Mouse (Mus musculus): ENCODE results near the gene Serpina16. TPM values are rescaled to one million over a fixed set of nuclear protein-coding genes. Genes with fewer than 3 reads are reported as not detected.

The Serpina16 gene
- polyA plus RNA-seq, 1 experiment from 2014 or later = not detected

GRCm38 (mm10) chr12:103655123-103656044, 20.6 kb downstream of the Serpina16 start:
- H3K27ac ChIP-seq (ENCODE audit: low read depth) = no peak overlapping the region

GRCm38 (mm10) chr12:103653836-103654235, 22.1 kb downstream of the Serpina16 start:
- 71% methylated on average over 2 of the region's 2 CpGs for WGBS (ENCODE audit: insufficient replicate concordance)
- Histone ChIP-seq H3K4me2 (ENCODE audit: low read depth, low read length) (no peak overlapping the region), H3K27me3 (ENCODE audit: insufficient read depth, low read length) (no peaks in the 10 kb centered on the region), H3K4me1 (ENCODE audit: insufficient read depth) (peaks cover 6% of the 10 kb centered on the region; the same call in 1 of the 2 replicates), H3K27ac (ENCODE audit: low read depth) (no peak overlapping the region), H3K9ac (replicated peaks) (no peak overlapping the region), H3K9me3 (ENCODE audit: low read length) (0 out of 2 replicates have a peak, but pooled peaks cover 4% of the 10 kb centered on the region), H3K36me3 (replicated peaks; ENCODE audit: insufficient read depth, low read length) (no peaks in the 10 kb centered on the region), H3K4me3 (ENCODE audit: low read depth, low read length) (no peak overlapping the region)
- no peak for ATAC-seq
- DNase-seq = no peak
- TF ChIP-seq CTCF (IDR thresholded peaks at IDR 0.05; ENCODE audit: low read depth) = no peak
- no peak for TF ChIP-seq EP300 (IDR thresholded peaks at IDR 0.05; ENCODE audit: low read depth)

More at GRCm38 (mm10) chr12:103655123-103656044, 20.6 kb downstream of the Serpina16 start:
- H3K9me3 ChIP-seq (ENCODE audit: low read length) = 0 out of 2 replicates have a peak, but pooled peaks cover 2% of the 10 kb centered on the region
- H3K4me2 ChIP-seq (ENCODE audit: low read depth, low read length) = no peak overlapping the region
- H3K4me1 ChIP-seq (ENCODE audit: insufficient read depth) = peaks cover 8% of the 10 kb centered on the region; the same call in 1 of the 2 replicates
- H3K4me3 ChIP-seq (ENCODE audit: low read depth, low read length) = no peak overlapping the region
- TF ChIP-seq EP300 (IDR thresholded peaks at IDR 0.05; ENCODE audit: low read depth) = no peak
- no peak for TF ChIP-seq CTCF (IDR thresholded peaks at IDR 0.05; ENCODE audit: low read depth)
- ATAC-seq (peak; percentile 69), DNase-seq (no peak)
- H3K36me3 ChIP-seq (replicated peaks; ENCODE audit: insufficient read depth, low read length) = no peaks in the 10 kb centered on the region
- WGBS (ENCODE audit: insufficient replicate concordance) = 61% methylated on average over 7 of the region's 7 CpGs
- no peaks in the 10 kb centered on the region for H3K27me3 ChIP-seq (ENCODE audit: insufficient read depth, low read length)
- H3K9ac ChIP-seq (replicated peaks) = no peak overlapping the region

- no peak overlapping the region for H3K9ac ChIP-seq (replicated peaks)
- no peak overlapping the region for H3K4me3 ChIP-seq (ENCODE audit: low read depth, low read length)
- no peak overlapping the region for H3K4me2 ChIP-seq (ENCODE audit: low read depth, low read length)
- WGBS (ENCODE audit: insufficient replicate concordance) = 42% methylated on average over 2 of the region's 2 CpGs
- H3K36me3 ChIP-seq (replicated peaks; ENCODE audit: insufficient read depth, low read length) = no peaks in the 10 kb centered on the region
- H3K4me1 ChIP-seq (ENCODE audit: insufficient read depth) = no peaks in the 10 kb centered on the region
- DNase-seq = no peak
- 0 out of 2 replicates have a peak, but pooled peaks cover 4% of the 10 kb centered on the region for H3K9me3 ChIP-seq (ENCODE audit: low read length)
- ATAC-seq = no peak
- no peak overlapping the region for H3K27ac ChIP-seq (ENCODE audit: low read depth)
- H3K27me3 ChIP-seq (ENCODE audit: insufficient read depth, low read length) = no peaks in the 10 kb centered on the region
- TF ChIP-seq CTCF (IDR thresholded peaks at IDR 0.05; ENCODE audit: low read depth) (no peak), EP300 (IDR thresholded peaks at IDR 0.05; ENCODE audit: low read depth) (no peak)
These were observed 29.6 kb downstream of the Serpina16 start for GRCm38 (mm10) chr12:103646314-103646713.

- Histone ChIP-seq H3K4me3 (ENCODE audit: low read depth, low read length) (no peak overlapping the region), H3K4me1 (ENCODE audit: insufficient read depth) (no peaks in the 10 kb centered on the region), H3K36me3 (replicated peaks; ENCODE audit: insufficient read depth, low read length) (no peaks in the 10 kb centered on the region), H3K27ac (ENCODE audit: low read depth) (no peak overlapping the region), H3K9ac (replicated peaks) (no peak overlapping the region), H3K9me3 (ENCODE audit: low read length) (no peaks in the 10 kb centered on the region), H3K4me2 (ENCODE audit: low read depth, low read length) (no peak overlapping the region), H3K27me3 (ENCODE audit: insufficient read depth, low read length) (no peaks in the 10 kb centered on the region)
- DNase-seq = no peak
- TF ChIP-seq EP300 (IDR thresholded peaks at IDR 0.05; ENCODE audit: low read depth) = no peak
- TF ChIP-seq CTCF (IDR thresholded peaks at IDR 0.05; ENCODE audit: low read depth) = no peak
- ATAC-seq = no peak
- WGBS (ENCODE audit: insufficient replicate concordance) = 30% methylated on average over 5 of the region's 5 CpGs
These were observed 31.3 kb downstream of the Serpina16 start for GRCm38 (mm10) chr12:103644601-103645000.

- 66% methylated on average over 3 of the region's 3 CpGs for WGBS (ENCODE audit: insufficient replicate concordance)
- Histone ChIP-seq H3K27me3 (ENCODE audit: insufficient read depth, low read length) (no peaks in the 10 kb centered on the region), H3K4me1 (ENCODE audit: insufficient read depth) (no peaks in the 10 kb centered on the region), H3K9ac (replicated peaks) (no peak overlapping the region), H3K27ac (ENCODE audit: low read depth) (no peak overlapping the region), H3K9me3 (ENCODE audit: low read length) (no peaks in the 10 kb centered on the region), H3K4me3 (ENCODE audit: low read depth, low read length) (no peak overlapping the region), H3K36me3 (replicated peaks; ENCODE audit: insufficient read depth, low read length) (no peaks in the 10 kb centered on the region), H3K4me2 (ENCODE audit: low read depth, low read length) (no peak overlapping the region)
- ATAC-seq (no peak), DNase-seq (no peak)
- TF ChIP-seq EP300 (IDR thresholded peaks at IDR 0.05; ENCODE audit: low read depth) = no peak
These were observed 32.1 kb downstream of the Serpina16 start for GRCm38 (mm10) chr12:103643818-103644217.

GRCm38 (mm10) chr12:103643336-103643735, 32.6 kb downstream of the Serpina16 start:
- no peaks in the 10 kb centered on the region for H3K9me3 ChIP-seq (ENCODE audit: low read length)
- no peak overlapping the region for H3K4me2 ChIP-seq (ENCODE audit: low read depth, low read length)
- no peak overlapping the region for H3K27ac ChIP-seq (ENCODE audit: low read depth)
- H3K4me1 ChIP-seq (ENCODE audit: insufficient read depth) = no peaks in the 10 kb centered on the region
- peak; percentile 49 for ATAC-seq
- 2% methylated on average over 2 of the region's 2 CpGs for WGBS (ENCODE audit: insufficient replicate concordance)
- no peaks in the 10 kb centered on the region for H3K36me3 ChIP-seq (replicated peaks; ENCODE audit: insufficient read depth, low read length)
- DNase-seq = peak; percentile 86
- no peak overlapping the region for H3K4me3 ChIP-seq (ENCODE audit: low read depth, low read length)
- TF ChIP-seq EP300 (IDR thresholded peaks at IDR 0.05; ENCODE audit: low read depth) (no peak), CTCF (IDR thresholded peaks at IDR 0.05; ENCODE audit: low read depth) (peak; percentile 93)
- no peaks in the 10 kb centered on the region for H3K27me3 ChIP-seq (ENCODE audit: insufficient read depth, low read length)
- H3K9ac ChIP-seq (replicated peaks) = no peak overlapping the region
